Mouse (Mus musculus) gastrocnemius, adult 8-10 months (tissue): ENCODE measurements around the gene Fbxo44. TPM values are rescaled to one million over a fixed set of nuclear protein-coding genes. Genes with fewer than 3 reads are reported as not detected.
A peak's percentile ranks its signal among the peaks of the same experiment; 100 is the strongest.
"Not testable (repeated sequence)": the region's sequence is repeated elsewhere in the genome, so short reads cannot be mapped to it uniquely, and the experiment has no call there.

Source experiments
- DNase-seq, 2 experiments: peaks; one replicate each; pipeline ENCODE4 v3.0.0; 2022; ENCODE audit warnings: low spot score in 2 of 2
- total RNA-seq, 4 experiments: library from RNA; stranded (reverse); gene quantifications; 2 replicates each; pipeline ENCODE4 v1.2.4; 2022

The Fbxo44 gene
- total RNA-seq, 4 experiments from 2014 or later: 7.3 to 11.0 (median 8.3) TPM

GRCm38 (mm10) chr4:148130561-148131413, 29.5 kb downstream of the Fbxo44 start, which contains the start of gene Draxin:
Gene Draxin (minus strand): TSS chr4:148130698.
- DNase-seq: no peak

DNA sequence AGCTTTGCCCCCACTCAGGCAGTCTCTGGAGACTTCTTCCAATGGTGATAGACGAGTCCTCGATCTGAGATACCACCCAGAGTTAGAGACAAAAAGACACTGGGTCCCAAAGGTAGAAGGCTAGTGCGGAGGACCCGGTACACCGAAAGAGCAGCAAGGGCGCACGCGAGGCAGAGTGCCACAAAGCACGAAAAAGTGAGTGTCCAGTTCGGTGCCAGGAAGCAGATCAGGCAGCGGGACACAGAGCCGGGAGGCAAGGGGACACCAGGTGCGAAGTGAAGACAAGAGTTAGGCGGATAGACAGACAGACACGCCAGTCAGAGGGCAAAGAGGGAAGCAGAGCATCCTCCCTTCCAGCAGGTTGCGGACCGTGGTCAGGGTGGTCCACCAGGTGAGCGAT, 30.1 kb downstream of the Fbxo44 start, which contains the start of gene Mad2l2:
Gene Mad2l2 (plus strand): TSS at position 252 of the 400 bp plus-strand sequence.
- DNase-seq: no peak

GRCm38 (mm10) chr4:148128672-148129071, 31.6 kb downstream of the Fbxo44 start:
- no peak for DNase-seq

DNA sequence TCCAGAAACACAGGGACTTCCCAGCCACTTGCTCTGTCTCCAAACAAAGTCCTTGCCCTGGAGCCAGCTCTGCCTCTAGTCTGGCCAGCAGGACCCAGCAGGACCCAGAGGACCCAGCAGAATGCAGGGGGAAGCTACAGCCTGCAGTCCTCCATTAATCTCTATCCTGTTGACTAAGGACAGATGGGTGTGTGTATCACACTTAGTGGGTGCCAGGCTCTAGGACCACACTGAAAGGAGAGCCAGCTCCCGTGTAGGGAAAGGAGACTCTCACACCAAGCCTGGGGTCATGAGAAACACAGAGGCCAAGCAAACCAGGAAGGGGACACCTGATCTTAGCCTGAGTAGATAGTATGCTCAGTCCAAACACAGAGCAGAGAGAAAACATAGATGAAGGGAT, 32.0 kb downstream of the Fbxo44 start:
- DNase-seq: no peak

- no peak for DNase-seq
Observed at GRCm38 (mm10) chr4:148122694-148123066, 37.6 kb downstream of the Fbxo44 start.

DNA sequence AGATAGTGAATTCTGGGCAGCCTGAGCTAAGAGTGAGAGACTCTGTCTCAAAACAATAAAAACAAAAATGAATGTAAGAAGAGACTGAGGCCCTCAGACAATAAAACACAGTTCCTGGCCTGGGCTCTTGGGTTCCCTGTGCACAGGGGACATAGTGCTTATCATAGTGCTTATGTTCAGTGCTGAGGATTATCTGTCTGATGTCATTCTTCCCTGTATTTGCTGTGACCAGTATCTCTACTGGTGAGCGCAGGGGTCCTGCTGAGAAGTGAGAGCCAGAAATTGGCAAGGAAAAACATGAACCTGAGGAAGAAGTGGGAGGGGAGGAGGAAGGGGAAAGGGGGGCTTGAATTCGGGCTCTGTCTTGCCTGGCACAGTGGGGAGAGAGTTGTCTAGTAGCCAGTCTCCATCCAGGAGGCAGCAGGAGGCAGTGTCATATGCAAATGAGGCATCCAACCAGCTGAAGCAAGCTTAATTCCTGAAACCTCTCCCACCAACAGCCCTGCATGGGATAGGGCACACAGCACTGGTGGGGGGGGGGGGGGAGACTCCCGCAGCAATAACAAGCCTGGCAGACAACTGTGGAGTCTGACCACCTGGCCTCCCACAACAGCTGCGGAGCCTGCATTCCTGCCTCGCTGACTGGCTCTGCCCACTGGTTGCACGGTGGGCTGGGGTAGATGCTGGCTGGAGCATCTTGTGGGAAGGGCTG, 38.1 kb downstream of the Fbxo44 start:
- no peak for DNase-seq

DNA sequence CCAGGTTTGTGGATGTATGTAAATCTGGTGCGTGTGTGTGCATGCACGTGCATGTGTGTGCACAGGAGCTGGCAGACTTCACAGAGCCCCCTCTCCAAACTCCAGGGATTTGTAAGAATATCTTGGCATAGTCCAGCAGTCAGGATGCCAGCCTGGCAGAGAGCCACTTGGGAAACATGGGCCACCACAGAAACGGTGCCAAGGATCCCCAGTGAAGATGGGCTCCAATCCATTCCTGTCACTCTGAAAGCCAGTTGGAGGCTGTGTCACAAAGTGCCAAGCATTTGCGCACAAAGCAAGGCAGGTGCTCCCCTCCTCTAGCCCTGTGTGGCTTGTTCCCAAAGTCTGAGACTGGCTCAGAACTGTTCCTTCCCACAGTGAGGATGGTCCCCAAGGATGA, 38.9 kb downstream of the Fbxo44 start:
- DNase-seq: no peak

GRCm38 (mm10) chr4:148120555-148120954, 39.7 kb downstream of the Fbxo44 start:
- no peak for DNase-seq

GRCm38 (mm10) chr4:148119578-148119977, 40.7 kb downstream of the Fbxo44 start:
- DNase-seq: not testable (repeated sequence)

- no peak for DNase-seq
Observed at GRCm38 (mm10) chr4:148117392-148117791, 42.9 kb downstream of the Fbxo44 start.

GRCm38 (mm10) chr4:148116657-148117056, 43.6 kb downstream of the Fbxo44 start:
- no peak for DNase-seq

DNA sequence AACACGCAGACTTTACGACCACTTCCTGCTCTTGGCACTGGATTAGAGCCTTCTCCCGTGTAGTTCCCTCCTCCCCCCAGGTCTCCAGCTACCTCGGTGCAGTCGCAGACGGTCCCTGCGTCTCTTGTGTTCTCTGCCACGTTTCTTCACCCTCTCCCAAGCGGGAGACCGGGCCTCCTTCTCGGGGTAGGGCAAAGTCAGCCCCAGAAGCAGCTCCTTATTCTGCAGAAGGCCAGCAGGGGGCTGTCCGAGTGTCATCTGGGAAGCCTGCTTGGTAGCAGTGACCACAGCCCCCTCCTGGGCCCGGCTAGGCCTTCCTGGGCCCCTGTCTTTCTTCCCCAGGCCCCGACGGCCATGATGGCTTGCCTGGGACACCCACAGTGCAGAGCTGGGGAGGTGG, 44.8 kb downstream of the Fbxo44 start:
- no peak for DNase-seq

GRCm38 (mm10) chr4:148114758-148115391, 45.4 kb downstream of the Fbxo44 start:
- peak; percentile 48 to 63 for DNase-seq

DNA sequence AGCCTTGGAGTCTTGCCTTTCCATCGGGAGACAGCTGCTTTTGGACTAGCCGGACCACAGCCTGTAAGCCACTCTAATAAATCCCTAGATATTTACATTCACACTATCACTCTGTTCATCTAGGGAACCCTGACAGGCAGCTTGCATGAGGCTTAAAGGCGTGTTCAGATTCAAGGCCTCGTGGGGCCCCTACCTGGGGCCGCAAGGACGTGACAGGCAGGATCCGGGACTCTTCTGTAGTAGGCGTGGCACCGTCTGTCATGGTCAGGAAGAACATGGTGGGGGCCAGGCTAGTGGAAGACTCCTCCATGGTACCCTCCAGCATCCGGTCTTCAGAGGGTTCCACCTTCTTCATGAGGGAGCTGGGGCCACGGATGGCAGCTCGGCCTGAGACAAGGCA, 47.8 kb downstream of the Fbxo44 start:
- DNase-seq: no peak

- no peak for DNase-seq
Observed at GRCm38 (mm10) chr4:148109215-148109614, 51.1 kb downstream of the Fbxo44 start.

DNA sequence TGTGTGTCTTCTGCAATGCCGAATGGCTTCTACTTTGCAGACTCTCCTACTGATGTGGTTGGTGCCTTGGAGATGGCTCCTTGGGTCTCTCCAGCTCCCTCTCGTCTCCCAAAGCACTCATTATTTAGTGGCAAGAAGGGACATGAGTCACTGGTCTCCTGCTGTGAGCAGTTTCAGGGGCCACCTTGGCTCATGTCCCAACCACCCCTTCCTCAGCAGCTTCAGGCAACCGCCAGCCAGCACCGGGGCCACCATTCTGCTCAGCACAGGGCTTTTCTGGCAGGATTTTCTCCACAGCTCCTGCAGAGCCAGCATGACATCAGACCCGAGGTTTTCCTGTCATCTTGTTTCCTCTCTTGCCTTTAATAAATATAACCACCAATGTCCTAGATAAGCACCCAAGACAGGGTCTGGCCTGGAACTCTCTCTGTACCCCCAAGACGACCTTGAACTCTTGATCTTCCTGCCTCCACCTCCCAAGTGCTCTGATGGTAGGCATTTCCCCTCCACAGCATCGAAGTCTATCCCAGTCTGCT, 51.6 kb downstream of the Fbxo44 start:
- DNase-seq: no peak

DNA sequence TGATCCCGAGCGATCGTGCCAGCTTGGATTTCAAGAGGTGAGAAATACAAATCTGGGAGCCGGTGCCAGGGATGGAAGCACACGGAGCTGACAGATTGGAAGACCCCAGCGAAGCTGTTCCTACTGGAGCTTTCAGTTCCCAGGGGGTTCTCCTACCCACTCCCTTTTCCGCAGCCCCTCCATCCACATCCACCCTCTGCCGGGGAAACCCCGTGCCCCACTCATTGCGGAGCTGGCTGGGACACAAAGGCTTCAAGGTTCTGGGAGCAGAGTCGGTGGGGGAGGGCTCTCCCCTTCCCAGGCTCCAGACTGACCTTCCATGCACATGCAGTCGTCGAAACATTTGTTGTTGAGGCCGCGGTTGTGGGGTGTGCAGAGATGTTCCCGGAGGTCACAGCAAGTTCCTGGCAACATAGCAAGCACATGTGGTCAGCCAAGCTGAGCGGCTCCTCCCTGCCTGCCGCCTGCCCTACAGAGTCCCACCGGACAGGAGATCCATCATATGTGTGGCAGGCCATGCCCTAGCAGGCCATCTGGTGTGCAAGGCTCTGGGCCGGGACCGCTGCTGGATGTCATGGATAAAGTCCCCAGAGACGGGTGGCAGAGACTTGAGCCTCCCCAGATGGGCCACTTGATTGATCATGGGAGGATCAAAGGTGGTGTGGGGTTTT, 52.5 kb downstream of the Fbxo44 start:
- DNase-seq: no peak

- no peak for DNase-seq
Observed at GRCm38 (mm10) chr4:148104146-148104545, 56.1 kb downstream of the Fbxo44 start.
